Mouse (Mus musculus) hindbrain, embryonic 10.5 days (tissue): ENCODE measurements around the gene Trp73. TPM values are rescaled to one million over a fixed set of nuclear protein-coding genes. Genes with fewer than 3 reads are reported as not detected.

Experiments
- DNase-seq: peaks from one replicate; pipeline ENCODE4 v3.0.0-alpha.2; 2017; ENCODE audit warnings: low spot score
- H3K27ac ChIP-seq: fragments of 300-500 bp; sonication (generic); 2 replicates; pipeline ENCODE4 v1.5.1; 2016; ENCODE audit warnings: mild to moderate bottlenecking, moderate library complexity
- H3K27me3 ChIP-seq: fragments of 300-500 bp; sonication (generic); 2 replicates; pipeline ENCODE4 v1.6.1; 2016; ENCODE audit warnings: mild to moderate bottlenecking; ENCODE audit not compliant: poor library complexity, insufficient read depth, severe bottlenecking
- H3K36me3 ChIP-seq: fragments of 300-500 bp; sonication (generic); 2 replicates; pipeline ENCODE4 v1.6.1; 2016; ENCODE audit warnings: mild to moderate bottlenecking, moderate library complexity
- H3K4me1 ChIP-seq: fragments of 300-500 bp; sonication (generic); replicated peaks from 2 replicates; pipeline ENCODE4 v1.6.1; 2016; ENCODE audit warnings: mild to moderate bottlenecking
- H3K4me3 ChIP-seq: fragments of 300-500 bp; sonication (generic); 2 replicates; pipeline ENCODE4 v1.5.1; 2016; ENCODE audit warnings: mild to moderate bottlenecking, moderate library complexity
- H3K9me3 ChIP-seq: fragments of 300-500 bp; sonication (generic); 2 replicates; pipeline ENCODE4 v1.6.1; 2016; ENCODE audit warnings: mild to moderate bottlenecking, moderate library complexity
- WGBS: fragments of 180-500 bp; shearing (Covaris S2); methylation state at CpG from one replicate; pipeline ENCODE4 v1.1.7; 2016; 5-methylcytosine and 5-hydroxymethylcytosine counted together
- polyA plus RNA-seq: library from polyadenylated mRNA; unstranded; fragments of >200 nt; fragmentation: Nextera tagmentation; extraction: Ambion mirVana; gene quantifications from 2 replicates; pipeline ENCODE4 v1.2.1, GENCODE M21; 2016

Gene Trp73
- polyA plus RNA-seq, 1 experiment from 2014 or later: 1.8 TPM

GRCm38 (mm10) chr4:154109216-154109849 lies 30.7 kb downstream of the Trp73 start:
- WGBS: 66% methylated on average over 18 of the region's 18 CpGs
- Histone ChIP-seq H3K9me3 (no peaks in the 10 kb centered on the region), H3K36me3 (no peaks in the 10 kb centered on the region), H3K27ac (no peak overlapping the region), H3K4me3 (no peak overlapping the region), H3K27me3 (peaks cover 28% of the 10 kb centered on the region), H3K4me1 (peaks cover 8% of the 10 kb centered on the region)
- no peak for DNase-seq

- Histone ChIP-seq H3K9me3 (no peaks in the 10 kb centered on the region), H3K4me3 (no peak overlapping the region), H3K27me3 (peaks cover 50% of the 10 kb centered on the region), H3K4me1 (peaks cover 8% of the 10 kb centered on the region), H3K27ac (no peak overlapping the region), H3K36me3 (no peaks in the 10 kb centered on the region)
- WGBS: 82% methylated on average over 13 of the region's 13 CpGs
- no peak for DNase-seq
Measured at GRCm38 (mm10) chr4:154106497-154107061, 33.4 kb downstream of the Trp73 start.

DNA sequence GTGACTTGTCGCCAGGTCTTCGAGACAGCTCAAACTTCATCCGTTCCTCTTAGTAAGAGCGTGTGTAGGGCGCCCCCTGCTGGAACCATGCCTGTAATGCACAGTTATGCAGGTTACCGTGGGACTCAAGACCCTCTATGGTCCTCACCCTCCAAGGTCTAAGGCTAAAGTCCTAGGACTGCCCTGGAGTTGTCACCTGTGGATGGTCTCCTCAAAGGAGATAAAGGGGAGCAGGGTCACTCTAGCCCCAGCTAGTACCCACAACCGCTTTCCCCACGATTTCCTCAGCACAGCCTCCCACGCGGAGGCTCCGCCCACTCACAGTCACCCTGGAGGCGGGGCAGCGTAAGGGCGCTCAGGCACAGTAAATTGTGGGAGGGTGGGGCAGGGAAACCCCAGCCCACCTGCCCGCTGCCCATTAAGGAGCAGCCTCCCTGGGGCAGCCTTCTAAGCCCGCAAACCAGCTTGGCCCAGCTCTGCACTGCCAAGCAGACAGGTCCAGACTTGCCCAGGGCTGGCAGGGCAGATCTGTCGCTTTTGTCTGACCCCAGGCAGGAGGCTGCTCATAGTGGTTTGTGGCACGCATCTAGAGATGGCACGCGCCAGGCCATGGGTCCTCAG lies 34.5 kb downstream of the Trp73 start:
- H3K27ac ChIP-seq: peak overlapping the region; percentile 50; the same call in 1 of the 2 replicates
- H3K4me3 ChIP-seq: peak overlapping the region; percentile 32
- no peaks in the 10 kb centered on the region for H3K9me3 ChIP-seq
- no peaks in the 10 kb centered on the region for H3K36me3 ChIP-seq
- WGBS: 33% methylated on average over 20 of the region's 20 CpGs
- H3K27me3 ChIP-seq: peaks cover 51% of the 10 kb centered on the region
- peaks cover 8% of the 10 kb centered on the region for H3K4me1 ChIP-seq
- DNase-seq: peak; percentile 81

DNA sequence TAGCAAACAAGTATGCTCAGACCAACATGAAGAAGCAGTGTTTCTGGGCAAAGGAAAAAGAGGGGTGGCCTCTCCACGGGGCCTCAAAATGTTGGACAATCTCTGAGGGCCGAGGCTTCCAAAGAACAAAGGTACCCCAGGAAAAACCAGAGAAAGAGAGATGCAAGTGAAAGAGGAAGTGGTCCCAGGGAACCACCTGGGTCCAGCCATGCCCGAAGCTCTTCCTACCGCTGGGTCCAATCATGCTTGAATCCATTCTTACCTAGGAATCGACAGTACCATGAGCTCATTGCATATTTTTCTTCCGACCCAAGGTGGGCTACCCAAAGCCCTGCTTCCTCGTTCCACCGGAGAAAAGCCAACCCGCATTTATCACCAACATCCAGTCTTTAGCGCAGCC lies 36.1 kb downstream of the Trp73 start:
- no peaks in the 10 kb centered on the region for H3K9me3 ChIP-seq
- DNase-seq: no peak
- H3K27ac ChIP-seq: no peak overlapping the region
- H3K4me1 ChIP-seq: peaks cover 8% of the 10 kb centered on the region
- H3K36me3 ChIP-seq: no peaks in the 10 kb centered on the region
- peaks cover 50% of the 10 kb centered on the region for H3K27me3 ChIP-seq
- 89% methylated on average over 10 of the region's 10 CpGs for WGBS
- H3K4me3 ChIP-seq: no peak overlapping the region

DNA sequence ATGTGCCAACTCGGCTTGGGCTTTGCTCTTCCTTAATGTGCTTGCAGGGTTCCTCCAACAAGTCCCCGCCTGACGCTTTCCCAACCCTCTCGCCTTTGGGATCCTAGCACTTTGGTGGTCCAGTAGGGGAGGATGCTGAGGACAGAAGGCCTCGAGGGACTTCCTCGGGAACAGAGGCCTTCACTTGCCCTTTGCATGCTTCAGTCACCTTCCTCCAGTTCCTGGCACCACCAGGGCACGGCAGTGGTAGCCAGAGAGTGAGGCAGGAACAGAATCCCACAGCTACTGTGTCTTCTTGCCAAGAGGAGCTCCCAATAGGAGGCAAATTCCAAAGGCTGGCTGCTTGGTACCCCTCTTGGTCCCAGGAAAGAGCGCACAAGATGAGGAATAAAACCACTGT lies 36.6 kb downstream of the Trp73 start:
- H3K27ac ChIP-seq: no peak overlapping the region
- no peaks in the 10 kb centered on the region for H3K36me3 ChIP-seq
- no peak overlapping the region for H3K4me3 ChIP-seq
- H3K9me3 ChIP-seq: no peaks in the 10 kb centered on the region
- H3K27me3 ChIP-seq: peaks cover 50% of the 10 kb centered on the region
- peaks cover 8% of the 10 kb centered on the region for H3K4me1 ChIP-seq
- DNase-seq: no peak
- WGBS: 73% methylated on average over 8 of the region's 8 CpGs

- H3K27me3 ChIP-seq: peaks cover 50% of the 10 kb centered on the region
- no peak overlapping the region for H3K4me3 ChIP-seq
- no peaks in the 10 kb centered on the region for H3K9me3 ChIP-seq
- H3K27ac ChIP-seq: peak overlapping the region; percentile 5; the same call in 1 of the 2 replicates
- peaks cover 15% of the 10 kb centered on the region for H3K4me1 ChIP-seq
- no peaks in the 10 kb centered on the region for H3K36me3 ChIP-seq
- 42% methylated on average over 7 of the region's 7 CpGs for WGBS
- peak; percentile 6 for DNase-seq
Measured at GRCm38 (mm10) chr4:154099361-154099760, 40.6 kb downstream of the Trp73 start.

DNA sequence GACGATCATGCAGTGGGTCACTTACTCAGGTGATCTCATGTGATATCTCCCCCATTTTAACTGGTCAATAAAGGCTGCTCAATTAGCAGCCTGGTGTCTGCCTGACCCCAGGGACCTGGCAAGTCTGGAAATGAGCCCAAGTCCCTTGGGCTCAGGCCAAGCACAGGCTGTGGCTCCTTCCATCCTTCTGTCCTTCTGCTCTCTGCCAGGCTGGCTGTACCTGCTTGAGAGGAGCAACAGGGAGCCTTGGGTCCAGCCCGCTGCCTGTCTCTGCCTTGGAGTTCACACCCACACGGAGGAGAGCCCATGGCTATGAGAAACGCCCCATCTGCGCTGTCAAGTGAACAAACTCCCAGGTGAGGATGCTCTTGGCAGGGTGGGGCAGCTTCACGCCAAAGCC lies 43.9 kb downstream of the Trp73 start:
- DNase-seq: no peak
- H3K9me3 ChIP-seq: no peaks in the 10 kb centered on the region
- no peak overlapping the region for H3K4me3 ChIP-seq
- no peaks in the 10 kb centered on the region for H3K36me3 ChIP-seq
- H3K27ac ChIP-seq: no peak overlapping the region
- H3K4me1 ChIP-seq: peaks cover 21% of the 10 kb centered on the region
- 33% methylated on average over 6 of the region's 6 CpGs for WGBS
- peaks cover 30% of the 10 kb centered on the region; the same call in 1 of the 2 replicates for H3K27me3 ChIP-seq

DNA sequence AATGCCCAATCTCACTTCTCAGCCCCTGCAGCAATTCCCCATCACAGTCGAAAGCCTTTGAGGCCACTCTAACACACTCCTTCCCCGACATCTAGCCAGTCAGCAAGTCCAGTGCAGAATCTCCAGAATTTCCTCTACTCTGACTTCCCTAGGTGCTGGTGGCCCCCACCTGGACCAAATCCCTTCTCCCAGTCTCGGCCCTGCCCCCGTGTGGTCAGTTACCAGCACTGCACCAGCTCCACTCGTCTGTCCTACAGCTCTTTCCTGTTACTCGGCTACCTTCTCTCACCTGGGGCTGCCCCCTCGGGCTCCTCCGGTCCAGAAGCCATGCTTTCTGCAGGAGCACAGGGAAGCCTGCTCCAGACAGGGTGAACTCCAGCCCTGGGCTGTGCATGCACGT lies 46.8 kb downstream of the Trp73 start:
- DNase-seq: peak; percentile 23
- H3K36me3 ChIP-seq: no peaks in the 10 kb centered on the region
- peaks cover 32% of the 10 kb centered on the region for H3K4me1 ChIP-seq
- peaks cover 35% of the 10 kb centered on the region for H3K27me3 ChIP-seq
- H3K4me3 ChIP-seq: no peak overlapping the region
- H3K9me3 ChIP-seq: no peaks in the 10 kb centered on the region
- no peak overlapping the region for H3K27ac ChIP-seq
- WGBS: 33% methylated on average over 9 of the region's 9 CpGs

- no peak overlapping the region for H3K4me3 ChIP-seq
- peaks cover 24% of the 10 kb centered on the region; the same call in 1 of the 2 replicates for H3K4me1 ChIP-seq
- no peak for DNase-seq
- H3K27ac ChIP-seq: no peak overlapping the region
- no peaks in the 10 kb centered on the region for H3K36me3 ChIP-seq
- WGBS: 66% methylated on average over 8 of the region's 8 CpGs
- peaks cover 31% of the 10 kb centered on the region for H3K27me3 ChIP-seq
- no peaks in the 10 kb centered on the region for H3K9me3 ChIP-seq
Measured at GRCm38 (mm10) chr4:154091356-154091755, 48.7 kb downstream of the Trp73 start.

- DNase-seq: no peak
- no peak overlapping the region for H3K4me3 ChIP-seq
- no peaks in the 10 kb centered on the region for H3K9me3 ChIP-seq
- H3K27me3 ChIP-seq: peaks cover 27% of the 10 kb centered on the region
- H3K27ac ChIP-seq: no peak overlapping the region
- no peaks in the 10 kb centered on the region for H3K36me3 ChIP-seq
- H3K4me1 ChIP-seq: peaks cover 18% of the 10 kb centered on the region; the same call in 1 of the 2 replicates
- WGBS: 44% methylated on average over 5 of the region's 5 CpGs
Measured at GRCm38 (mm10) chr4:154089205-154089604, 50.8 kb downstream of the Trp73 start.

DNA sequence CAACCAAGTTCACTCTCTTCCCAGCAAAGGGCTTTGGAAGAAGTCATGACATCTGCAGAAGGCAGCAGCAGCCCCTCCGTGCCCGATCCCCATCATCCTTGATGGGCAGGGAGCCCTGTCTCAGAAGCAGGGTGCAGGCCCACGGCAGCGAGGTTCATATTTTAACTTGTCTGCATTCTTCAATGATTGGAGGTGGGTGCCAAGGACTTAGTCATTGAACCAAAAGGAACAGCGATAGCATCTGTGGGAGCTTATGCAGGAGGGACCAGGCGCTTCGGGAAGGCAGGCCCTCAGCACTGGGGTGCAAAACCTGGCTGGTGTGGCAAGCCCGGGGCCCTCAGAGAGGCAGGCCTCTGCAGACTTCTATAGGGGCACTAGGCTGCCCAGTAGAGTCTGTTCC lies 53.6 kb downstream of the Trp73 start:
- Histone ChIP-seq H3K9me3 (no peaks in the 10 kb centered on the region), H3K4me3 (no peak overlapping the region), H3K36me3 (no peaks in the 10 kb centered on the region), H3K4me1 (peaks cover 19% of the 10 kb centered on the region), H3K27me3 (peaks cover 35% of the 10 kb centered on the region), H3K27ac (no peak overlapping the region)
- no peak for DNase-seq
- WGBS: 90% methylated on average over 8 of the region's 8 CpGs

GRCm38 (mm10) chr4:154085856-154086255 lies 54.2 kb downstream of the Trp73 start:
- no peak overlapping the region for H3K4me3 ChIP-seq
- no peak overlapping the region for H3K27ac ChIP-seq
- no peak for DNase-seq
- 64% methylated on average over 3 of the region's 3 CpGs for WGBS
- H3K36me3 ChIP-seq: no peaks in the 10 kb centered on the region
- H3K9me3 ChIP-seq: no peaks in the 10 kb centered on the region
- peaks cover 40% of the 10 kb centered on the region for H3K27me3 ChIP-seq
- peaks cover 19% of the 10 kb centered on the region for H3K4me1 ChIP-seq

DNA sequence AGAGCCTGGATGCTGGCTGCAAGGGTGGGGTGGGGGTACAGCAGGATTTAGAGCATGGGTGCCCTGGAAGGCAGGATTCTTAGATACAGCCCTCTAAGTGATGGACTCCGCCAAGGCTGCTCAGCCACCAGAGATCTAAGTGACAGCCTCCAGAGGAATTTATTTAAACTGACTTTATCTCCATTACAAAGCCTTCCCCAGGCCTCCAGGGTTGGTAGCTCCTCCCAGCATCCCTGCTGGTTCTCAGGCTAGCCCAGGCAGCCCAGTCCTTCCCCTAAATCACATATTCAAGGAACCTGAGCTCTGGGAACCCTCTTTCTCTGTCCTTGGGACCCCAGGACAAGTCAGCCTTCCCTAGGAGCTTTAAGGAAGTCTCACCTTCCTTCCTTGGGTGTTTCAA lies 58.0 kb downstream of the Trp73 start:
- Histone ChIP-seq H3K9me3 (no peaks in the 10 kb centered on the region), H3K27ac (no peak overlapping the region), H3K4me3 (no peak overlapping the region), H3K27me3 (peaks cover 47% of the 10 kb centered on the region), H3K4me1 (peaks cover 13% of the 10 kb centered on the region), H3K36me3 (no peaks in the 10 kb centered on the region)
- WGBS: 0% methylated on average over 1 of the region's 1 CpGs
- DNase-seq: no peak
